Mouse (Mus musculus): ENCODE measurements around the gene Acsbg2. TPM values are rescaled to one million over a fixed set of nuclear protein-coding genes. Genes with fewer than 3 reads are reported as not detected.
A peak's percentile ranks its signal among the peaks of the same experiment; 100 is the strongest.

The Acsbg2 gene
- total RNA-seq, 2 experiments from 2014 or later = not detected

- peak; percentile 57 for TF ChIP-seq CTCF (conservative IDR thresholded peaks at IDR 0.05)
- no peak for DNase-seq (ENCODE audit: low spot score in 2 of 2)
- no peak overlapping the region for H3K27ac ChIP-seq
- H3K4me3 ChIP-seq = no peak overlapping the region
Measured at GRCm38 (mm10) chr17:56888050-56888449, 13.8 kb upstream of the Acsbg2 start.

- no peak overlapping the region for H3K4me3 ChIP-seq
- DNase-seq (ENCODE audit: low spot score in 2 of 2) = no peak
- H3K27ac ChIP-seq = no peak overlapping the region
- TF ChIP-seq CTCF (conservative IDR thresholded peaks at IDR 0.05) = no peak
Measured at GRCm38 (mm10) chr17:56884809-56885208, 10.6 kb upstream of the Acsbg2 start.

- no peak overlapping the region for H3K27ac ChIP-seq
- no peak for DNase-seq (ENCODE audit: low spot score in 2 of 2)
- no peak overlapping the region for H3K4me3 ChIP-seq
- no peak for TF ChIP-seq CTCF (conservative IDR thresholded peaks at IDR 0.05)
Measured at GRCm38 (mm10) chr17:56884331-56884730, 10.1 kb upstream of the Acsbg2 start.

GRCm38 (mm10) chr17:56883612-56884011 is 9.4 kb upstream of the Acsbg2 start:
- peak overlapping the region; percentile 47 for H3K27ac ChIP-seq
- H3K4me3 ChIP-seq = peak overlapping the region; percentile 42
- DNase-seq (ENCODE audit: low spot score in 2 of 2) = peak in 1 of 2 experiments; percentile 21
- no peak for TF ChIP-seq CTCF (conservative IDR thresholded peaks at IDR 0.05)

- no peak for TF ChIP-seq CTCF (conservative IDR thresholded peaks at IDR 0.05)
- Histone ChIP-seq H3K27ac (no peak overlapping the region), H3K4me3 (no peak overlapping the region)
- no peak for DNase-seq (ENCODE audit: low spot score in 2 of 2)
Measured at GRCm38 (mm10) chr17:56877426-56877825, 3.2 kb upstream of the Acsbg2 start.

GRCm38 (mm10) chr17:56876981-56877380 is 2.7 kb upstream of the Acsbg2 start:
- TF ChIP-seq CTCF (conservative IDR thresholded peaks at IDR 0.05) = no peak
- H3K27ac ChIP-seq = no peak overlapping the region
- no peak for DNase-seq (ENCODE audit: low spot score in 2 of 2)
- H3K4me3 ChIP-seq = no peak overlapping the region

GRCm38 (mm10) chr17:56876465-56876864 is 2.2 kb upstream of the Acsbg2 start:
- Histone ChIP-seq H3K27ac (no peak overlapping the region), H3K4me3 (no peak overlapping the region)
- no peak for TF ChIP-seq CTCF (conservative IDR thresholded peaks at IDR 0.05)
- DNase-seq (ENCODE audit: low spot score in 2 of 2) = no peak

- H3K27ac ChIP-seq = no peak within 1 kb of the TSS
- TF ChIP-seq CTCF (conservative IDR thresholded peaks at IDR 0.05) = no peak
- no peak within 1 kb of the TSS for H3K4me3 ChIP-seq
- DNase-seq (ENCODE audit: low spot score in 2 of 2) = no peak
Measured at GRCm38 (mm10) chr17:56874936-56875651, 847 bp upstream of the Acsbg2 start, which contains the start of gene 1700061G19Rik. Gene 1700061G19Rik (plus strand): TSS chr17:56875477.

- Histone ChIP-seq H3K27ac (no peak overlapping the region), H3K4me3 (no peak overlapping the region)
- no peak for DNase-seq (ENCODE audit: low spot score in 2 of 2)
- no peak for TF ChIP-seq CTCF (conservative IDR thresholded peaks at IDR 0.05)
Measured at GRCm38 (mm10) chr17:56872512-56872911, 1.7 kb downstream of the Acsbg2 start.

GRCm38 (mm10) chr17:56871767-56872166 is 2.5 kb downstream of the Acsbg2 start:
- no peak overlapping the region for H3K27ac ChIP-seq
- no peak for DNase-seq (ENCODE audit: low spot score in 2 of 2)
- TF ChIP-seq CTCF (conservative IDR thresholded peaks at IDR 0.05) = no peak
- H3K4me3 ChIP-seq = no peak overlapping the region

GRCm38 (mm10) chr17:56870287-56870953 is 3.8 kb downstream of the Acsbg2 start:
- no peak for DNase-seq (ENCODE audit: low spot score in 2 of 2)
- no peak overlapping the region for H3K27ac ChIP-seq
- TF ChIP-seq CTCF (conservative IDR thresholded peaks at IDR 0.05) = no peak
- no peak overlapping the region for H3K4me3 ChIP-seq

GRCm38 (mm10) chr17:56869481-56869977 is 4.7 kb downstream of the Acsbg2 start:
- no peak overlapping the region for H3K27ac ChIP-seq
- DNase-seq (ENCODE audit: low spot score in 2 of 2) = no peak
- no peak overlapping the region for H3K4me3 ChIP-seq
- no peak for TF ChIP-seq CTCF (conservative IDR thresholded peaks at IDR 0.05)

GRCm38 (mm10) chr17:56866071-56866470 is 8.2 kb downstream of the Acsbg2 start:
- H3K4me3 ChIP-seq = no peak overlapping the region
- no peak for DNase-seq (ENCODE audit: low spot score in 2 of 2)
- H3K27ac ChIP-seq = no peak overlapping the region
- no peak for TF ChIP-seq CTCF (conservative IDR thresholded peaks at IDR 0.05)

- no peak overlapping the region for H3K27ac ChIP-seq
- no peak overlapping the region for H3K4me3 ChIP-seq
- TF ChIP-seq CTCF (conservative IDR thresholded peaks at IDR 0.05) = no peak
- DNase-seq (ENCODE audit: low spot score in 2 of 2) = no peak
Measured at GRCm38 (mm10) chr17:56861197-56861596, 13.1 kb downstream of the Acsbg2 start.
